Mouse (Mus musculus): ENCODE measurements around the gene Uhrf1bp1l.
"Not testable (repeated sequence)": the region's sequence is repeated elsewhere in the genome, so short reads cannot be mapped to it uniquely, and the experiment has no call there.

The Uhrf1bp1l gene

GRCm38 (mm10) chr10:89744871-89745665 is at the start of gene Uhrf1bp1l:
Uhrf1bp1l (plus strand) TSS chr10:89744991.
- DNase-seq (ENCODE audit: low spot score): peak; percentile 93

GRCm38 (mm10) chr10:89695194-89695911 is 49.4 kb upstream of the Uhrf1bp1l start:
- DNase-seq (ENCODE audit: low spot score): no peak

- DNase-seq (ENCODE audit: low spot score): not testable (repeated sequence)
Measured at GRCm38 (mm10) chr10:89696270-89696669, 48.5 kb upstream of the Uhrf1bp1l start.

- no peak for DNase-seq (ENCODE audit: low spot score)
Measured at GRCm38 (mm10) chr10:89697956-89698355, 46.8 kb upstream of the Uhrf1bp1l start.

- no peak for DNase-seq (ENCODE audit: low spot score)
Measured at GRCm38 (mm10) chr10:89703042-89703441, 41.7 kb upstream of the Uhrf1bp1l start.

- no peak for DNase-seq (ENCODE audit: low spot score)
Measured at GRCm38 (mm10) chr10:89707397-89707796, 37.4 kb upstream of the Uhrf1bp1l start.

GRCm38 (mm10) chr10:89708720-89709119 is 36.1 kb upstream of the Uhrf1bp1l start:
- DNase-seq (ENCODE audit: low spot score): no peak

GRCm38 (mm10) chr10:89714910-89715309 is 29.9 kb upstream of the Uhrf1bp1l start:
- no peak for DNase-seq (ENCODE audit: low spot score)

GRCm38 (mm10) chr10:89720252-89720651 is 24.5 kb upstream of the Uhrf1bp1l start:
- no peak for DNase-seq (ENCODE audit: low spot score)

- no peak for DNase-seq (ENCODE audit: low spot score)
Measured at GRCm38 (mm10) chr10:89720796-89721195, 24.0 kb upstream of the Uhrf1bp1l start.

GRCm38 (mm10) chr10:89722247-89723195 is 22.3 kb upstream of the Uhrf1bp1l start:
- DNase-seq (ENCODE audit: low spot score): no peak

- no peak for DNase-seq (ENCODE audit: low spot score)
Measured at GRCm38 (mm10) chr10:89730386-89730785, 14.4 kb upstream of the Uhrf1bp1l start.

- DNase-seq (ENCODE audit: low spot score): no peak
Measured at GRCm38 (mm10) chr10:89731341-89731740, 13.4 kb upstream of the Uhrf1bp1l start.

GRCm38 (mm10) chr10:89732001-89732794 is 12.6 kb upstream of the Uhrf1bp1l start, which contains the start of gene Actr6:
Actr6 (minus strand) TSS chr10:89732295.
- DNase-seq (ENCODE audit: low spot score): peak; percentile 92

GRCm38 (mm10) chr10:89737092-89737491 is 7.7 kb upstream of the Uhrf1bp1l start:
- DNase-seq (ENCODE audit: low spot score): no peak

- no peak for DNase-seq (ENCODE audit: low spot score)
Measured at GRCm38 (mm10) chr10:89737887-89738286, 6.9 kb upstream of the Uhrf1bp1l start.

GRCm38 (mm10) chr10:89738395-89738794 is 6.4 kb upstream of the Uhrf1bp1l start:
- DNase-seq (ENCODE audit: low spot score): no peak

GRCm38 (mm10) chr10:89739703-89740102 is 5.1 kb upstream of the Uhrf1bp1l start:
- no peak for DNase-seq (ENCODE audit: low spot score)

- DNase-seq (ENCODE audit: low spot score): no peak
Measured at GRCm38 (mm10) chr10:89740995-89741394, 3.8 kb upstream of the Uhrf1bp1l start.

GRCm38 (mm10) chr10:89743266-89743665 is 1.5 kb upstream of the Uhrf1bp1l start:
- no peak for DNase-seq (ENCODE audit: low spot score)

GRCm38 (mm10) chr10:89744341-89744740 is 450 bp upstream of the Uhrf1bp1l start:
- no peak for DNase-seq (ENCODE audit: low spot score)

Data from urinary bladder, postnatal 25 days (tissue).